Mouse (Mus musculus) ES-E14 (cell line): Measurements from ENCODE around the gene Dync1i1. TPM values are rescaled to one million over a fixed set of nuclear protein-coding genes. Genes with fewer than 3 reads are reported as not detected.

ENCODE experiments used
- DNase-seq: peaks from one replicate; pipeline ENCODE4 v3.0.0-alpha.2; 2013; ENCODE audit warnings: low read depth, low spot score
- H3K27ac ChIP-seq: 2 replicates; pipeline ENCODE4 v1.5.1; 2012; ENCODE audit warnings: low read depth, mild to moderate bottlenecking, low read length, moderate library complexity, mixed read lengths; ENCODE audit not compliant: poor library complexity, insufficient read depth, severe bottlenecking
- H3K36me3 ChIP-seq: 2 replicates; pipeline ENCODE4 v1.6.1; 2012; ENCODE audit warnings: mild to moderate bottlenecking, low read length, moderate library complexity, mixed read lengths; ENCODE audit not compliant: control insufficient read depth, poor library complexity, insufficient read depth, severe bottlenecking
- H3K4me1 ChIP-seq, 2 experiments: fragments of 150-350 bp in 1 of 2; sonication (generic) in 1 of 2; 2 replicates each; pipeline ENCODE4 v1.6.1; 2012; ENCODE audit warnings: low read length in 2 of 2, mild to moderate bottlenecking in 1 of 2, mixed read lengths in 1 of 2; ENCODE audit not compliant: control insufficient read depth in 2 of 2, insufficient read depth in 2 of 2, poor library complexity in 1 of 2
- H3K4me3 ChIP-seq, 2 experiments: fragments of 150-350 bp in 1 of 2; sonication (generic) in 1 of 2; 2 replicates each; pipeline ENCODE4 v1.5.1; 2012; ENCODE audit warnings: low read length in 2 of 2, low read depth in 1 of 2, mild to moderate bottlenecking in 1 of 2, mixed read lengths in 1 of 2; ENCODE audit not compliant: insufficient read depth in 1 of 2, poor library complexity in 1 of 2, severe bottlenecking in 1 of 2
- H3K9ac ChIP-seq: 2 replicates; pipeline ENCODE4 v1.6.1; 2012; ENCODE audit warnings: low read depth, mild to moderate bottlenecking, low read length, mixed read lengths; ENCODE audit not compliant: poor library complexity, insufficient read depth, severe bottlenecking
- H3K9me3 ChIP-seq: fragments of 150-350 bp; sonication (generic); 2 replicates; pipeline ENCODE4 v1.6.1; 2012; ENCODE audit warnings: low read depth, mild to moderate bottlenecking, low read length; ENCODE audit not compliant: control insufficient read depth, insufficient read depth
- CHD2 ChIP-seq: IDR thresholded peaks from 2 replicates; pipeline ENCODE4 v1.6.1; 2014; ENCODE audit warnings: mild to moderate bottlenecking, low read depth, low read length, inconsistent platforms
- HCFC1 ChIP-seq: IDR thresholded peaks from 2 replicates; pipeline ENCODE4 v1.6.1; 2012; ENCODE audit warnings: low read length, inconsistent platforms, borderline replicate concordance; ENCODE audit not compliant: insufficient read depth
- MAFK ChIP-seq: IDR thresholded peaks from 2 replicates; pipeline ENCODE4 v1.6.1; 2014; ENCODE audit warnings: mild to moderate bottlenecking, low read depth, low read length, inconsistent platforms; ENCODE audit not compliant: insufficient read depth
- ZC3H11A ChIP-seq: IDR thresholded peaks from 2 replicates; pipeline ENCODE4 v1.6.1; 2012; ENCODE audit warnings: low read depth, mild to moderate bottlenecking, inconsistent platforms, low read length, borderline replicate concordance
- ZNF384 ChIP-seq: IDR thresholded peaks from 2 replicates; pipeline ENCODE4 v1.6.1; 2012; ENCODE audit warnings: low read depth, low read length, inconsistent platforms
- in situ Hi-C, 2 experiments: fragments of 600-800 bp; cut with MboI; formaldehyde crosslinking; loops; one replicate each; pipeline ENCODE4 v1.15.1; 2025; ENCODE audit warnings: low sequenced_read_pairs in 2 of 2, inconsistent platforms in 1 of 2; ENCODE audit not compliant: unreplicated experiment in 2 of 2
- total RNA-seq: library from RNA; depleted of rRNA; stranded (reverse); fragments of 300-350 nt; gene quantifications from 2 replicates; pipeline ENCODE4 v1.2.3, GENCODE M21; 2012

Gene Dync1i1
- total RNA-seq, 1 experiment = 0.71 TPM

DNA sequence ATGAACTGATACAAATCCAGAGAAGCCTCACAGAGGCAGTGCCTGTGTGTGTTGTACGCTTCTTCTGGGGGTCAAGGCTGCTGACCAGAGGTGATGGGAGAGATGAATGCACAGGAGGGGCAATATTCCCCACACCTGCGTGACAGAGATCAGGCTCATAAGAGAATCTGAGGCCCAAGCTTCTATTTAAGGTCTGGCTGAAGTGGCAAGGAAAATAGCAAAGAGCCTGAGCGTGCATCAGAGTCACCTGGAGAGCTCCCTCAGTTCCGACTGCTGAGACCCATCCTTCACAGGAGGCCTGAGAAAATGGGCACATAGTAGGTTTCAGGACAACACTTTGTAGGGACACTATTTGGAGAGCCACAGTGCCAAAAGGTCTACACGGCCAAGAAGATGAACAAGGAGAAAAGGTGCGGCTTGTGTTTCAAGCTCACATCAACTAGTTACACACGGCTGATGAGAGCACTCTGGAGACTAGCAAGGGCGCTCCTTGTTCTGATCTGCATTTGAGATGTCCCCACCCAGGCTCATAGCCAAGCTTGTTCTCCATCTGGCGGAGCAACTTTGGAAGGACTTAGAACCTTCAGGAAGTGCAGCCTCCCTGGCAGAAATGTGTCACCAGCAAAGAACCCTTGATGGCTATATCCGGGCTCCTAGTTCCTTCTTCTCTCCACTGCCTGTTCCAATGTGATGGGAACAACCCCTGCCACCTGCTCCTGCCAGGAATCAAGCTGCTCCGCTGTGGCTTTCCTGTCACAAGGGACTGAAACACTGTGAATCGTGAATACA lies 128.8 kb downstream of the Dync1i1 start:
- H3K4me3 ChIP-seq = no peak overlapping the region
- peaks cover 2% of the 10 kb centered on the region; the same call in 1 of the 2 replicates for H3K9me3 ChIP-seq
- in situ Hi-C loops = no loop called here
- H3K27ac ChIP-seq = no peak overlapping the region
- no peak for TF ChIP-seq HCFC1
- no peak for TF ChIP-seq ZC3H11A
- TF ChIP-seq ZNF384 = no peak
- TF ChIP-seq MAFK = no peak
- no peak for TF ChIP-seq CHD2
- no peaks in the 10 kb centered on the region for H3K36me3 ChIP-seq
- no peak for DNase-seq
- no peaks in the 10 kb centered on the region for H3K4me1 ChIP-seq
- no peak overlapping the region for H3K9ac ChIP-seq

DNA sequence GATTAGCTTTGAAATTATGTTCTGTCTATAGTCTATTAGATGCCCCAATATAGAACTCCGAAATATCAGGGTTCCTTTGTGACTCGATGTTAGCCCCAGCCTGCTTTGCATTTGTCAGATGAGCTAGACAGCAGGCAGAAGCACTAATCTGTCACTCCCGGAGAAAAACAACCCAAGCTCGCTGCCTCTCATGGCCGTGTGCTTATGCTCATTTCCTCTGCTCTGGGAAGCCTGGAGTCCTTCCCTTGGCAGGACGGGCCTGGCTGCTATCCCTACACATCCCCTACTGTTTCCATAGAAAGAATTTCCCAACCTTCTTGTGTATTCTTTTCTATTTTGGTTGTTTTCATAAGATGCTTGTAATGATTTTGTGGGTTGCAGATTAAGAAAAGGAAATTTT lies 130.1 kb downstream of the Dync1i1 start:
- DNase-seq = no peak
- Histone ChIP-seq H3K4me3 (no peak overlapping the region), H3K27ac (no peak overlapping the region), H3K9ac (no peak overlapping the region), H3K9me3 (peaks cover 2% of the 10 kb centered on the region; the same call in 1 of the 2 replicates), H3K4me1 (no peaks in the 10 kb centered on the region), H3K36me3 (no peaks in the 10 kb centered on the region)
- no peak for TF ChIP-seq CHD2
- TF ChIP-seq MAFK = no peak
- no peak for TF ChIP-seq ZC3H11A
- TF ChIP-seq HCFC1 = no peak
- no peak for TF ChIP-seq ZNF384
- in situ Hi-C loops = no loop called here

DNA sequence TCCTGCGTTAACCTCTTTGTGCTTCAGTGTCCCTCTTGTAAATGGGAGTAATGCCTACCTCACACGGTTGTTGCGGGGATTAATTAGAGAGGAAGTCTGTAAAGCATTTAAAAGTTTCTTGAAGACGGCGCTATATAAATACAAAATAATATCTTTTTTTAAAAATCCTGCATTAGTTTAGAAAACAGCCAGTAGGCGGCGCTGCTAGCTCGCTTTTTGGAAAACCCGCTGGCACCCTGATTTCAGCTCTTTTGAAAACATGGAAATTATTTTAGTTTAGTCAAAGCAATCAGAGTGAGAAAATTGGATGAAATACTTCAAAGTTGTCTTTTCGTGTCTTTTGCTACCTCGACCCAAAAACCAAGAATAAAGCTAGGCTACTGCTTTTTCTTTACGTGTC lies 132.9 kb downstream of the Dync1i1 start:
- Histone ChIP-seq H3K9me3 (no peaks in the 10 kb centered on the region), H3K9ac (no peak overlapping the region), H3K4me1 (no peaks in the 10 kb centered on the region), H3K36me3 (no peaks in the 10 kb centered on the region), H3K4me3 (no peak overlapping the region), H3K27ac (no peak overlapping the region)
- TF ChIP-seq MAFK (no peak), ZC3H11A (0 out of 2 replicates have a peak, but pooled peaks have one; percentile 31)
- in situ Hi-C loops = no loop called here
- DNase-seq = no peak

DNA sequence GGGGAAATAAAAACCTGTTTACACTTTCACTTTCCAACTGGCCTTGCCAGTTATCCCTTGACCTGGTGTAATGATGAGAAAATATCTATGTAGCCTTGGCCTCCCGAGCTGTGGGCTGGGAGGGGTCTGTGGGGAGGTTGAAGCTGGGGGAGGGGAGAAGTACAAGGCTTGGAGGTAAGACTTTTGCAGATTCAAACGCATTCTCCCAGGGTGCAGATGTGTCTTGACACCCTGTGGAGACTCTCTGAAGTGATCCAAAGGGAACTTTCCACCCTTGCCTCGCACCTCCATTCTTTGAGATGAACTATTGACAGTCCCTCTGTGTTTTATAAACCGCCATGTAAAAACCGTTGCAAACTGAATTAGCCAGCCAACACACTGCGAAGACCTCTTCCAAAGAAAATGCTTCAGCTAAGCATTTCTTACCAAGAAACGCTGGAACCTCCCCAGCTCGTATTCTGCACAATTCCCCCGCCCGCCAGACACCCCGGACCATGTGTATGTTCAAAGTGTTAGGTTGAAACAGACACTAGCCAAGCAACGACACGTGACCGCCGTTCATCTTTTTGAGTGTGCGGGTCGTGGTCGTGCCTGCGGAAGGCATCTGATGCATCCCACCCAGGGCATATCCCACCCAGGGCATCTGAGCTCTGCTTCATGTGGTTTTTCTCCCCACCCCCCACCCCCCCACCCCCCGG lies 133.6 kb downstream of the Dync1i1 start:
- TF ChIP-seq ZC3H11A (no peak), MAFK (no peak), ZNF384 (no peak), HCFC1 (no peak), CHD2 (no peak)
- Histone ChIP-seq H3K9me3 (no peaks in the 10 kb centered on the region), H3K4me1 (no peaks in the 10 kb centered on the region), H3K9ac (no peak overlapping the region), H3K27ac (no peak overlapping the region), H3K36me3 (no peaks in the 10 kb centered on the region), H3K4me3 (0 out of 4 replicates have a peak overlapping the region, but pooled peaks of 1 of the 2 experiments have one; percentile 28)
- no peak for DNase-seq
- in situ Hi-C loops = no loop called here
